Mouse (Mus musculus) testis, adult 2 months (tissue): Measurements from ENCODE around the gene Vmn1r206.

Experiments used
- CTCF ChIP-seq: fragments of 200-500 bp; IDR thresholded peaks from 2 replicates; pipeline ENCODE4 v1.5.1; 2012; ENCODE audit warnings: low read depth, mild to moderate bottlenecking, inconsistent platforms, low read length, moderate library complexity; ENCODE audit not compliant: control insufficient read depth, insufficient read depth, insufficient replicate concordance
- POLR2A ChIP-seq: fragments of 200-500 bp; IDR thresholded peaks from 2 replicates; pipeline ENCODE4 v1.6.1; 2012; ENCODE audit warnings: low read depth, mild to moderate bottlenecking, inconsistent platforms, low read length, moderate library complexity; ENCODE audit not compliant: control insufficient read depth

- no peak for TF ChIP-seq POLR2A
- no peak for TF ChIP-seq CTCF
Measured at GRCm38 (mm10) chr13:22592900-22593299, 31.2 kb downstream of the Vmn1r206 start, which contains the start of gene Vmn1r205.
